Mouse (Mus musculus) urinary bladder, adult 2 months (tissue): ENCODE data around the gene Fhit. TPM values are rescaled to one million over a fixed set of nuclear protein-coding genes. Genes with fewer than 3 reads are reported as not detected.
"Not testable (repeated sequence)": the region's sequence is repeated elsewhere in the genome, so short reads cannot be mapped to it uniquely, and the experiment has no call there.

ENCODE experiments used
- DNase-seq: peaks from one replicate; pipeline ENCODE4 v3.0.0; 2022; ENCODE audit warnings: low spot score
- polyA plus RNA-seq: library from polyadenylated mRNA; depleted of rRNA; stranded (reverse); fragments of >200 nt; gene quantifications from 2 replicates; pipeline ENCODE4 v1.2.3, GENCODE M21; 2012

The Fhit gene
- polyA plus RNA-seq, 1 experiment, result 9.1 TPM

GRCm38 (mm10) chr14:9990677-9991076, 1171.2 kb downstream of the Fhit start:
- no peak for DNase-seq

GRCm38 (mm10) chr14:9976934-9977510, 1184.8 kb downstream of the Fhit start:
- DNase-seq, result no peak

- DNase-seq, result no peak
Measured at GRCm38 (mm10) chr14:9974402-9974801, 1187.4 kb downstream of the Fhit start.

GRCm38 (mm10) chr14:9963853-9964252, 1198.0 kb downstream of the Fhit start:
- no peak for DNase-seq

GRCm38 (mm10) chr14:9960396-9960795, 1201.4 kb downstream of the Fhit start:
- DNase-seq, result no peak

GRCm38 (mm10) chr14:9899494-9899893, 1262.3 kb downstream of the Fhit start:
- no peak for DNase-seq

- no peak for DNase-seq
Measured at GRCm38 (mm10) chr14:9896556-9896955, 1265.3 kb downstream of the Fhit start.

GRCm38 (mm10) chr14:9852041-9852440, 1309.8 kb downstream of the Fhit start:
- no peak for DNase-seq

- DNase-seq, result no peak
Measured at GRCm38 (mm10) chr14:9832290-9832689, 1329.5 kb downstream of the Fhit start.

GRCm38 (mm10) chr14:9828699-9829240, 1333.1 kb downstream of the Fhit start:
- DNase-seq, result not testable (repeated sequence)

- DNase-seq, result no peak
Measured at GRCm38 (mm10) chr14:9815963-9816362, 1345.9 kb downstream of the Fhit start.

- no peak for DNase-seq
Measured at GRCm38 (mm10) chr14:9811847-9812321, 1350.0 kb downstream of the Fhit start.

- no peak for DNase-seq
Measured at GRCm38 (mm10) chr14:9811177-9811846, 1350.5 kb downstream of the Fhit start.

- no peak for DNase-seq
Measured at GRCm38 (mm10) chr14:9793403-9793802, 1368.4 kb downstream of the Fhit start.

GRCm38 (mm10) chr14:9788402-9788950, 1373.4 kb downstream of the Fhit start:
- no peak for DNase-seq

GRCm38 (mm10) chr14:9787389-9787788, 1374.4 kb downstream of the Fhit start:
- DNase-seq, result no peak

GRCm38 (mm10) chr14:9785861-9786260, 1376.0 kb downstream of the Fhit start:
- DNase-seq, result no peak

- DNase-seq, result no peak
Measured at GRCm38 (mm10) chr14:9751341-9751740, 1410.5 kb downstream of the Fhit start.

- DNase-seq, result no peak
Measured at GRCm38 (mm10) chr14:9748709-9749108, 1413.1 kb downstream of the Fhit start.

- no peak for DNase-seq
Measured at GRCm38 (mm10) chr14:9721917-9722472, 1439.8 kb downstream of the Fhit start.

- no peak for DNase-seq
Measured at GRCm38 (mm10) chr14:9698621-9699020, 1463.2 kb downstream of the Fhit start.

GRCm38 (mm10) chr14:9697101-9697500, 1464.7 kb downstream of the Fhit start:
- DNase-seq, result no peak

- no peak for DNase-seq
Measured at GRCm38 (mm10) chr14:9696004-9696403, 1465.8 kb downstream of the Fhit start.
